Mouse (Mus musculus) CH12.LX (cell line): ENCODE results near the gene Kncn. TPM values are rescaled to one million over a fixed set of nuclear protein-coding genes. Genes with fewer than 3 reads are reported as not detected.

ENCODE experiments used
- DNase-seq: peaks from one replicate; pipeline ENCODE4 v3.0.0-alpha.2; 2013; ENCODE audit errors: extremely low read depth
- H3K27ac ChIP-seq: 2 replicates; pipeline ENCODE4 v1.5.1; 2012; ENCODE audit warnings: low read depth, mild to moderate bottlenecking, control low read depth, moderate library complexity; ENCODE audit not compliant: insufficient read depth
- H3K27me3 ChIP-seq: replicated peaks from 2 replicates; pipeline ENCODE3; 2012; ENCODE audit warnings: inconsistent platforms
- H3K36me3 ChIP-seq, 2 experiments: replicated peaks in 1 of 2; 2 replicates each; pipeline versions ENCODE3 to v1.6.1; 2012; ENCODE audit warnings: inconsistent platforms in 1 of 2, low read length in 1 of 2, mild to moderate bottlenecking in 1 of 2, mixed read lengths in 1 of 2, moderate library complexity in 1 of 2; ENCODE audit not compliant: control insufficient read depth in 1 of 2, insufficient read depth in 1 of 2
- H3K4me1 ChIP-seq, 2 experiments: 2 replicates each; pipeline ENCODE4 v1.6.1; 2012; ENCODE audit warnings: inconsistent platforms in 1 of 2, moderate library complexity in 1 of 2; ENCODE audit not compliant: insufficient read depth in 2 of 2, control insufficient read depth in 1 of 2
- H3K4me2 ChIP-seq: 2 replicates; pipeline ENCODE4 v1.6.1; 2012; ENCODE audit warnings: low read depth, mild to moderate bottlenecking, control low read depth; ENCODE audit not compliant: poor library complexity, insufficient read depth, severe bottlenecking
- H3K4me3 ChIP-seq, 3 experiments: fragments of 150-350 bp in 1 of 3; sonication (generic) in 1 of 3; replicated peaks in 1 of 3; 2 replicates each; pipeline versions ENCODE3 to v1.5.1; 2011 to 2012; ENCODE audit warnings: low read depth in 2 of 3, low read length in 2 of 3, mild to moderate bottlenecking in 2 of 3, moderate library complexity in 2 of 3, control low read depth in 1 of 3, improper control_type of control experiment in 1 of 3, inconsistent platforms in 1 of 3, mixed read lengths in 1 of 3; ENCODE audit not compliant: poor library complexity in 1 of 3
- H3K79me2 ChIP-seq: replicated peaks from 2 replicates; pipeline ENCODE4 v1.6.1; 2012; ENCODE audit warnings: mild to moderate bottlenecking, moderate library complexity; ENCODE audit not compliant: control insufficient read depth, poor library complexity, insufficient read depth, severe bottlenecking; ENCODE audit errors: extremely low read depth
- H3K9ac ChIP-seq: 2 replicates; pipeline ENCODE4 v1.6.1; 2012; ENCODE audit warnings: low read depth, mild to moderate bottlenecking, control low read depth, moderate library complexity; ENCODE audit not compliant: insufficient read depth
- H3K9me3 ChIP-seq: replicated peaks from 2 replicates; pipeline ENCODE3; 2012; ENCODE audit warnings: low read length, inconsistent platforms, mixed read lengths
- BHLHE40 ChIP-seq: IDR thresholded peaks from 2 replicates; pipeline ENCODE4 v1.6.1; 2011; ENCODE audit warnings: mild to moderate bottlenecking, low read depth, low read length, improper control_type of control experiment
- CHD1 ChIP-seq: IDR thresholded peaks from 2 replicates; pipeline ENCODE4 v1.6.1; 2012; ENCODE audit warnings: low read depth, low read length, improper control_type of control experiment, inconsistent platforms
- E2F4 ChIP-seq: IDR thresholded peaks from 2 replicates; pipeline ENCODE4 v1.6.1; 2011; ENCODE audit warnings: low read depth, low read length, improper control_type of control experiment; ENCODE audit not compliant: insufficient replicate concordance
- ETS1 ChIP-seq: conservative IDR thresholded peaks from 2 replicates; pipeline ENCODE4 v1.6.1; 2012; ENCODE audit warnings: low read depth, mild to moderate bottlenecking, inconsistent platforms, low read length, improper control_type of control experiment, moderate library complexity
- MEF2A ChIP-seq: IDR thresholded peaks from 2 replicates; pipeline ENCODE4 v1.6.1; 2014; ENCODE audit warnings: low read depth, mild to moderate bottlenecking, inconsistent platforms, low read length, improper control_type of control experiment, borderline replicate concordance
- MYC ChIP-seq: IDR thresholded peaks from 2 replicates; pipeline ENCODE4 v1.6.1; 2011; ENCODE audit warnings: low read depth, mild to moderate bottlenecking, improper control_type of control experiment, low read length
- NELFE ChIP-seq: IDR thresholded peaks from 2 replicates; pipeline ENCODE4 v1.6.1; 2011; ENCODE audit warnings: low read depth, low read length, improper control_type of control experiment
- NRF1 ChIP-seq: IDR thresholded peaks from 2 replicates; pipeline ENCODE4 v1.6.1; 2014; ENCODE audit warnings: low read depth, mild to moderate bottlenecking, inconsistent platforms, low read length, improper control_type of control experiment, moderate library complexity
- SIN3A ChIP-seq: IDR thresholded peaks from 2 replicates; pipeline ENCODE4 v1.6.1; 2012; ENCODE audit warnings: low read length, improper control_type of control experiment, inconsistent platforms
- SMC3 ChIP-seq: IDR thresholded peaks from 2 replicates; pipeline ENCODE4 v1.6.1; 2011; ENCODE audit warnings: low read depth, low read length, improper control_type of control experiment
- USF1 ChIP-seq: IDR thresholded peaks from 2 replicates; pipeline ENCODE4 v1.6.1; 2014; ENCODE audit warnings: low read depth, mild to moderate bottlenecking, inconsistent platforms, low read length, improper control_type of control experiment
- ZC3H11A ChIP-seq: IDR thresholded peaks from 2 replicates; pipeline ENCODE4 v1.6.1; 2012; ENCODE audit warnings: low read depth, mild to moderate bottlenecking, inconsistent platforms, low read length, improper control_type of control experiment
- ZKSCAN1 ChIP-seq: IDR thresholded peaks from 2 replicates; pipeline ENCODE4 v1.6.1; 2012; ENCODE audit warnings: low read depth, inconsistent platforms, low read length, improper control_type of control experiment, borderline replicate concordance
- dilution Hi-C: fragments of 300-500 bp; cut with MboI; formaldehyde crosslinking; loops from 2 replicates; pipeline ENCODE4 v1.14.3; 2020; ENCODE audit warnings: low sequenced_read_pairs; ENCODE audit not compliant: extremely low pct_unique_long_range_greater_than_20kb, extremely low pct_ligation_motif_present
- in situ Hi-C: fragments of 300-500 bp; cut with MboI; formaldehyde crosslinking; loops from 3 replicates; pipeline ENCODE4 v1.14.3; 2019; ENCODE audit warnings: low sequenced_read_pairs, low pct_ligation_motif_present, low pct_unique_long_range_greater_than_20kb, mixed read lengths
- polyA plus RNA-seq: library from polyadenylated mRNA; unstranded; fragments of >175 nt; gene quantifications from 2 replicates; pipeline ENCODE4 v1.2.1, GENCODE M21; 2012; ENCODE audit warnings: low read depth; ENCODE audit not compliant: insufficient read length
- total RNA-seq, 2 experiments: library from RNA; depleted of rRNA; stranded (reverse); fragments of 300-350 nt in 1 of 2; fragments of >200 nt in 1 of 2; gene quantifications; 2 replicates each; pipeline ENCODE4 v1.2.3; 2012 to 2014

Kncn gene
- total and polyA plus RNA-seq, 3 experiments: not detected

GRCm38 (mm10) chr4:115886875-115887274 lies 2.7 kb downstream of the Kncn start:
- no peaks in the 10 kb centered on the region for H3K79me2 ChIP-seq
- TF ChIP-seq NRF1: no peak
- no peak for TF ChIP-seq CHD1
- H3K9ac ChIP-seq: no peak overlapping the region
- peaks cover 69% of the 10 kb centered on the region for H3K27me3 ChIP-seq
- in situ Hi-C loops: no loop called here
- H3K9me3 ChIP-seq: no peaks in the 10 kb centered on the region
- no peaks in the 10 kb centered on the region; a peak in 1 of 4 replicates for H3K4me1 ChIP-seq
- no peak for DNase-seq
- no peak overlapping the region for H3K27ac ChIP-seq
- dilution Hi-C loops: no loop called here
- H3K4me3 ChIP-seq: no peak overlapping the region
- H3K36me3 ChIP-seq: no peaks in the 10 kb centered on the region
- no peak overlapping the region for H3K4me2 ChIP-seq

GRCm38 (mm10) chr4:115890066-115890465 lies 5.9 kb downstream of the Kncn start:
- H3K9ac ChIP-seq: no peak overlapping the region
- no peaks in the 10 kb centered on the region for H3K9me3 ChIP-seq
- H3K4me1 ChIP-seq: no peaks in the 10 kb centered on the region; a peak in 1 of 4 replicates
- no peaks in the 10 kb centered on the region for H3K79me2 ChIP-seq
- dilution Hi-C loops: no loop called here
- no peak for DNase-seq
- no peak overlapping the region for H3K4me2 ChIP-seq
- no peak overlapping the region for H3K27ac ChIP-seq
- TF ChIP-seq ZC3H11A: no peak
- TF ChIP-seq ZKSCAN1: no peak
- no peak for TF ChIP-seq NRF1
- no peak for TF ChIP-seq SMC3
- no peak for TF ChIP-seq NELFE
- no peak for TF ChIP-seq USF1
- TF ChIP-seq BHLHE40: no peak
- no peak for TF ChIP-seq E2F4
- TF ChIP-seq SIN3A: no peak
- TF ChIP-seq ETS1: no peak
- TF ChIP-seq MYC: no peak
- TF ChIP-seq, all 38 proteins: peak for 0
- H3K36me3 ChIP-seq: no peaks in the 10 kb centered on the region
- H3K4me3 ChIP-seq: no peak overlapping the region
- H3K27me3 ChIP-seq: peaks cover 75% of the 10 kb centered on the region
- in situ Hi-C loops: loop anchor here (10.0 kb wide), 1 partner anchor 155 kb away; the partner anchor contains the start of gene Efcab14

GRCm38 (mm10) chr4:115890553-115890952 lies 6.4 kb downstream of the Kncn start, which contains the start of gene 6430628N08Rik:
TSS of gene 6430628N08Rik (plus strand) at chr4:115890665.
- Histone ChIP-seq H3K4me1 (no peaks in the 10 kb centered on the region; a peak in 1 of 4 replicates), H3K27me3 (peaks cover 75% of the 10 kb centered on the region), H3K9ac (no peak within 1 kb of the TSS), H3K4me3 (no peak within 1 kb of the TSS), H3K79me2 (no peaks in the 10 kb centered on the region), H3K27ac (no peak within 1 kb of the TSS), H3K36me3 (no peaks in the 10 kb centered on the region), H3K9me3 (no peaks in the 10 kb centered on the region), H3K4me2 (no peak within 1 kb of the TSS)
- dilution Hi-C loops: no loop called here
- no peak for TF ChIP-seq USF1
- TF ChIP-seq NELFE: no peak
- TF ChIP-seq MEF2A: no peak
- DNase-seq: no peak
- in situ Hi-C loops: loop anchor here (10.0 kb wide), 1 partner anchor 156 kb away; the partner anchor contains the start of gene Efcab14
